Mouse (Mus musculus): ENCODE data around the gene Tubgcp6.

The Tubgcp6 gene

DNA sequence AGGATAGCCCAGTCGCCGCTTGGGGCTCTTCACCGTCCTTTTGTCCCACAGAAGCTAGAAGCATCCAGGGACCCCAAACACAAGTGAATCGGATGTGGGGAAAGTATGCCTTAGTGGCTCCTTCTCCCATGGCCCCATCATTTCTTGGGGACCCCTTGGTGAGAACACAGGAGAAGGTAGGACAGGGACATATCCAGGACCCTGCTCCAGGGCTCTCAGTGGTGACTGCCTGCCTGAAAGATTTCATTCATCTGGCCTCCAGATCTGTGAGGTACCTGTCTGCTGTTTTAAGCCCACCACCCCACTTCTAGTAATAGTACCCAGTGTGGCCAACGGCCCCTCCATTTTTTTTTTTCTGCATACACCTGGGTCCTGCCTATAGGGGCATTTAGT is 60.4 kb downstream of the Tubgcp6 start:
- DNase-seq = no peak

DNA sequence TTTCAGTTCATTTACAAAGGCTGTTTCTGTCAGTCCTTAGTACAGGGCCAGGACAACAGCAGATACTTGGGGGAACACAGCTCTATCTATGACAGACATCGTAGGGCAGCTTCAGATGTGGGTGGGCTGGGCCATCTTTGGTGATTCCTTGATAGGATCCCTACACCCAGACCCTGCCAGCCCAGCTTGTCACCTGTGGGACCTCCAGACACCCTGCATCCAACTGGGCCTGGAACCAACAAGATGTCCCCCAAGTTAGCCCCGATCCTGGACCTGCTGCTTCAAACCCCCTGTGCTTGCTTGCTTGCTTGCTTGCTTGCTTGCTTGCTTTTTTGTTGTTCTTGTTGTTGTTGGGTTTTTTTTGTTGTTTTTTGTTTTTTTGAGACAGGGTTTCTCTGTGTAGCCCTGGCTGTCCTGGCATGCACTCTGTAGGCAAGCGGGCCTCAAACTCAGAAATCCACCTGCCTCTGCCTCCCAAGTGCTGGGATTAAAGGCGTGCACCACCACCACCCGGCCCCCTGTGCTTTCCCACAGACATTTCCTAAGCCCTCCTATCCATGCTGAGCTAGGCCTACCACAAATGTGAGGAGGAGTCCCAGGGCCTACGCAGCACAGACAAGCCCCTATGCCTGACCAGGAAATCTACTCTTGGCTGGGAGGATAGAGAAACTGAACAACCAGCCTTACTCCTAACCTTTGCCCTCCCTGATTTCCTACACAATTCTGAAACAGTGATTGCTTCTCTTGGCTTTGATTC is 61.0 kb downstream of the Tubgcp6 start:
- DNase-seq = no peak

- DNase-seq = no peak
Observed at GRCm38 (mm10) chr15:89060811-89061460, 62.0 kb downstream of the Tubgcp6 start.

- DNase-seq = no peak
Observed at GRCm38 (mm10) chr15:89060032-89060681, 62.8 kb downstream of the Tubgcp6 start.

GRCm38 (mm10) chr15:89059161-89059931 is 63.6 kb downstream of the Tubgcp6 start, which contains the start of gene Panx2:
Panx2 (plus strand) TSS chr15:89059734.
- DNase-seq = no peak

DNA sequence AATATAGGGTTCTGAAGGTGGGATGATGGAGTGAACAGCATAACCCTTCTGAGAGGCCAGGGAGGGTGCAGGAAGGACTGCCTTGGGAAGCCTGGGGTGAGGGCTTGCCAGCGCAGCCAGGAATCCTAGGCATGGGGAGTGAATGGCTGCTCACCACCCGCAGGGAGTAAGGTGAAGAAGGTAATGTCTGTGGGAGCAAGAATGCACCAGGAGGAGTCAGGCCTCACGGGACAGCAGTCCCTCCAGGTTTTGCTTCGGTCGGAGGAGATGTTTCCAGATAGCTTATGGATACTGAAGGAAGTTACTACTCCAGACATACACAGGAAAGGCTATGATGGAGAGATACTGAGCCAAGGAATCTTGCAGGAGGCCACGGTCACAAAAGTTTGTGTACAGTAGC is 64.2 kb downstream of the Tubgcp6 start:
- no peak for DNase-seq

DNA sequence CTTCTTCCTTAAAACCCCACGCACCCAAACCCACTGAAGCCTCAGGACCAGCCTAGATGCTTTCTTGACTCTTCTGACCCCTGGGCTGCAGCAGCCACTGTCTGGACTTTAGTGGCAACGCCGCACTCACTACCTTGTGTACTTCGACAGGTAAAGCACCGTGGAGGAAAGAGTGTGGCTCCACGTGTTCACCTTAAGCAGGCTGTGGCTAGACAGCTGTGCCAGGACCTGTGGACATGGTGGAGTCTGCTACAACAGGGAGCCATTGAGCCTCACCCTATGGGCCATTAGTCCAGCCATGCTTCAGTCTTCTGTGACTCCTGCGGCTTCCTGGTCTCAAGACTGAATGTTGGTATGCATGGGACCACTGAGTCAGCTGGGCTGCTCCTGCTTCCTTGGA is 68.2 kb downstream of the Tubgcp6 start:
- DNase-seq = no peak

Measured in kidney, postnatal 14 days (tissue).